Mouse (Mus musculus): ENCODE measurements around the gene Med21.
A peak's percentile ranks its signal among the peaks of the same experiment; 100 is the strongest.

The Med21 gene

DNA sequence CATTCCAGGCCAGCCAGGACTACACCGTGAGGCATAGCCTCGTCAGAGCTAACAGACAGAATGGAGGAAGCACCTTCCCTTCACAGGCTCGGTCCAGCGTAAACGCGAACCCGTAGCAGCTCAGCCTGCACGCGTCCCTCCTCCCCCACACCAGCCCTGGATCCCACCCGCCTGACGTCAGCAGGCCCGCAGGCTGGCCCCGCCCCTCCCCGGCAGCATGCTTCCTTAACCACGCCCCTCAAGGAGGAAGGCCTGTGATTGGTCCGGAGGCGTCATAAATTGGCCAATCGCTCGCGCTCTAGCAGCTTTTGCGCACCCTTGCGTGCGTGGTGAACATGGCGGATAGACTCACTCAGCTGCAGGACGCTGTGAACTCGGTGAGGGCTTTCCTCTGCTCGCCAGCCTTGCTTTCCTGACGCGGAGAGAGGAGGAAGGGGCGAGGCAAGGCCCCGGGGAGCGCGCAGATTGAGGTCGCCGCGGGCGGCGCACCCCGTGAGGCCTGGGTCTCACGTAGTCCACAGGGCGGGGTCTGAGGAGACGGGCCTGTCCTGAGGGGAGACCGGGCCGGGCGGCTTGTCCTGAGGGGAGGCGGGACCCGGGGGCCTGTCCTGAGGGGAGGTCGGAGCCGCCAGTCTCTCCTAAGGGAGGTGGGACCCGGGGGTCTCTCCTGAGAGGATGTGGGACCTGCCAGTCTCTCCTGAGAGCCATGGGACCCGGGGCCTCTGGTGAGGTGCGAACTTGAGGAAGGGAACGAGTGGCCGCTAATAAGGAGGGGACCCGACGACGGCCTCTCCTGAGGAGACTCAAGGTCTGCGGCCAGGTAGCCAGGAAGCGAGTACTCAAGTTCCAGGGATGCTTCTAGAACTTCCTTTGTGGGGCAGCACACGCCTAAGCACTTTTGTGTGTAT is at the start of gene Med21, which contains the start of gene Tm7sf3:
Gene Med21, plus strand, starts transcription at position 272 of the 908 bp plus-strand sequence.
Gene Tm7sf3, minus strand, starts transcription at position 549 of the 908 bp plus-strand sequence.
- peak; percentile 98 to 99 for DNase-seq (ENCODE audit: low spot score in 2 of 2)

DNA sequence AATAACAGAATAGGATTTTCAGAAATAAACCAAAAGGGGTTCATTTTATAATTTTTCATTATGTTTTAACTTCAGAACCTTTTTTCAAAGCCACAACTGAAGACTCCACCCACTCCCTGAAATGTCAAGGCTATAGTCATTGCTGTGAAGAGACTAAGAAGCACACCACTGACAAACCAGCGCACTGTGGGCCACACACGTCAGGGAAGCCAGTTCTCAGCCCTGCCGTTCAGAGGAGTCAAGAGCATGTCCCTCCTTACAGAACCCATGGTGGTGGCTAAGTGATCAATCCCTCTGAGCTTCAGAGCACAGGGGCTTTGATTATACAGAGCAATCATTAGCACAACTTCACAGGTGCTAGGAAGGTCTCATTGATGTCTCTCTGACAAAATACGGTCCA is 39.7 kb upstream of the Med21 start:
- no peak for DNase-seq (ENCODE audit: low spot score in 2 of 2)

DNA sequence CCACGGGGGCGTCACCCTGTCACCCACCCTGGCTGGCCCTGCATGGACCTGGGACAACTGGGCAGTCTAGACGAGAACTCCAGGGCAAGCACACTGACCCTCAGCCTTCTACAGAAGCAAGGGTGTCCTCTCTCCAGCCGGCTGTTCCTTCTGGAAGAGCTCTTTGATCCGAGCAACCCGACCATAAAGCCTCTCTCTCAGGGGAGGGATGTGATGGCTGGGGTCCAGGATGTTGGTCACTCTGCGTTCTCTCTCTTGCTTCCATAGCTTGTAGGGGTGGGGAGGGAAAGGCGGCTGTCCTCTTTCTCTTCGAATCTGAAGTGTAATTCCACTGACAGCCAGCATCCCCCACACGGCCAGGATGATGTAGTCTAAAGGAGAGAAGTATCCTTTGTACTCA is 38.7 kb upstream of the Med21 start:
- no peak for DNase-seq (ENCODE audit: low spot score in 2 of 2)

DNA sequence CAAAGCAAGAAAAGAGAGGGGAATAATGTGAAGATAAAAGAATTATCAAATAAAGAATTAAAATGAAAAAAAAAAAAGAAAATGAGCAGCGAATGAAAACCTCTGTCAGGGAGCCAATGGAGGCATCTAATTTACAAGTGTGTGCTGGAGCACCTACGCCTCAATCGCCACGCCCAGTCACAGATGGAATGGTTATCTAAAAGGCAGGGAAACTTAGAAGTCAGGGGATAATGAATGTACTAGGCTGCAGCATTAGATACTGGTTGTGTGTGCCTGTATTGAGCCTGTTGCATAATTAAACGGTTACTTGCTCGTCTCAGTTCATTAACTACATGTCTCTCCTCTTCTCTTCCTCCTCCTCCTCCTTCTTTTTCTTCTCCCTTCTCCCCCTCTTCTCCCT is 31.0 kb upstream of the Med21 start:
- peak; percentile 27 to 62 for DNase-seq (ENCODE audit: low spot score in 2 of 2)

DNA sequence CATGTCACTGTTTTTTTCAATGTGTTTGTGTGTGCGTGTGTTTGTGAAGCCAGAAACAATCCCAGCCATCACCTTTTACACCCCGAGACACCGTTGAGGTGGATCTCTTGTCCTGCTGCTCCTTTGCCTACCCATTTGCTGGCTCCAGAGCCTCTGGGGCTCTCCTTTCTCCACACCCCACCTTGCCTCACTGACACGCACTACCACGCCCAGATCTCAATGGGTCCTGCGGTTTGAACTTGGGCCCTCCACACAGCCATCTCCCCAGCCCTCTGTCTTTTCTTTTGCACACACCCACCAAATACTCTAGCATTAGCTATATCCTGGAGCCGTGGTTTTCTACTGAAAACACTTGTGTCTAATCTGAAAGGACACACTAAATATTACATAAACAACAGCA is 30.4 kb upstream of the Med21 start:
- DNase-seq (ENCODE audit: low spot score in 2 of 2), result no peak

DNA sequence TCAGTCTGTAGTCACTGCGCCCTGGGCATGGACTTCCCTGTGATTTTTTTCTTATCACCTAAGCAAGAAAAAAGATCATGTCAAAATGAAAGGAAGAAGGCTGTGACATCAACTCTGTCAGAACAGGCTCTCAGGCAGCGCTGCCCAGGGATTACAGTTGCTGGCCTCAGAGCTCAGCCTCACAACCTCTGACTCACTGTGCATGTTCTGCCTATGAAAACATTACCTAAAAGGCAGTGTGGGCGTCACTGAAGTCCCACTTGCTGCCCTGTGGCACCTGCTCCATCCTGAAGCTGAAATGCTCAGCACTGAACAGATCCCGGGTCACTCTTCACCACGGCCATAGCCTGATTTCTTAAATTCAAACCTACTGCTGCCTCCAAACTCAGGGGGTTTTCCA is 29.6 kb upstream of the Med21 start:
- DNase-seq (ENCODE audit: low spot score in 2 of 2), result no peak

DNA sequence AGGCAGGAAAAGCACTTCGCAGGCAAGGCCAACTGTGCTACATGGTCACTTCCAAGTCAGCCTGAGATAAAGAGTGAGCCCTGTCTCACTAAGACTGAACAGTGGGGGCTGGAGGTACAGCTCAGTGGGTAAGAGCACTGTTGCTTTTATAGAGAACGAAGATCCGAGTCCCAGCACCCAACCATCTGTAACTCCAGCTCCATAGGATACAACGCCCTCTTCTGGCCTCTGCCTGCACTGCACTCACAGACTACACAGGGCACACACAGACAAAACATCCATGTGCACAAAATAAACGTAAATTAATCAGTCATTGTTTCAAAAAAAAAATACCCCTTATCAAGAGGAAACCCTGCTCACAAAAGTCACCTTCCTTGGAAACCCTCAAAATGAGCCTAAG is 28.4 kb upstream of the Med21 start:
- DNase-seq (ENCODE audit: low spot score in 2 of 2), result no peak

DNA sequence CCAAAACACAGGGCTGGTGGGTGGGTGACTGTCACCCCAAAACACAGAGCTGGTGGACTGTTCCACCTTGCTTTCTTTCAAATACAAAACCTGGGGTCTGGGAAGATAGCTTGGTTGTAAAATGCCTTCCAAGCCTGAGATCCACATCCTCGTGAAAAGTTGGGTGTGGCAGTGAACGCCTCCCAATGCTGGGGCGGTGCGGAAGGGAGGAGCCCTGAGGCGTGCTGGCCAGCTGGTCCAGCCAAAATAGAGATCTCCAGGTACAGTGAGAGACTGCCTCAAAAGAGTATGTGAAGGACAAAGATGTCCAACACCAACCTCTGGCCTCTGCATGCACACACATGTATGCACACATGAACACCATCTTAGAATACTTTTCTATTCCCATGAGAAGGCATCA is 27.8 kb upstream of the Med21 start:
- DNase-seq (ENCODE audit: low spot score in 2 of 2), result peak in 1 of 2 experiments; percentile 27

DNA sequence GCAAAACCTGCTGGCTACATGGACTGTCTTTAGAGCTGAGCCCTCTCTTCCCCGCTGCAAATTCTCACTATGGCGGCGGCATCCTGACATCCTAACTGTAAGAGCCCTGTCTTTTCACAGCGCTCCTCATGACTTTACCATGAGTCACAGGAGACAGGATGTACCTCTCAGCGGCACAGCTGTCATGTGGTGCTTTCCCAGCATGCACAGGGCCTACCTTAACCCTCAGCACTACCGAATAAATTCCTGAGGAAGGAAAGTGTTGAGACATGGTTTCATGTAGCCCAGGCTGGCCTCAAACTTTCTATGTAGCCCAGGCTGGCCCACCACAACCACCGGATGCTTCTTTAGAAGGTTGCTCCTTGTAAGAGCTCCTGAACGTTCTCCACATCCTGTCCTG is 26.5 kb upstream of the Med21 start:
- no peak for DNase-seq (ENCODE audit: low spot score in 2 of 2)

DNA sequence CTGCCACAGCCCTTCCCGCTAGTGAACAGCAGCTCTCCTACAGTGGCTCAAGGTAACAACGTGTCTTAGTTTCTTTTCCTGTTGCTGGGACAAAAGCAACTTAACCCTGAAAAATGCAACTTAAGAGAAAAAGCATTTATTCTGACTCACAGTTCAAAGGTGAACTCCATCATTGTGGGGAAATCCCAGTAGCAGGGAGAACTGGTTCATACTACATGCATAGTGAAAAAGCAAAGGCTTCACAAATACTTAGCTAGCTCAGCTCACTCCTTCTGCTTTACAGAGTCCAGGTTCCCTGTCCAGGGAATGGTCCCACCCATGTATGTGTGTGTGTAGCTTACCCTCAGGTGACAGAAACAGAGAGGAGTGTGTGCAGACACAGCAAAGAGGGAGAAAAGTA is 25.7 kb upstream of the Med21 start:
- no peak for DNase-seq (ENCODE audit: low spot score in 2 of 2)

DNA sequence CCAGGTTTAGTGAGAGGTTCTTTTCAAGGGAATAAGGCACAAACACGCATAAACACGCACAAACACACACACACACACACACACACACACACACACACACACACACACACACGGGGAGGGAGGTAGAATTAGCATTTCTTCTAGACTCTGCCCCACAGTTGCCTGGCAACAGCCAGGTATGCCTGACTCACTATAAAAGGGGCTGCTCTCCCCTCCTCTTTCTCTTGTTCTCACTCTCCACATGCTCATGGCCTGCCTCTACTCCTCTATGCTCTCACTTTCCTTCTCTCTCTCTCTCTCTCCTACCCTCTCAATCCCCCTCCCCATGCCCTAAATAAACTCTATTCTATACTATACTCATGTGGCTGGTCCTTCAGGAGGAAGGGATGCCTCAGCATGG is 14.2 kb upstream of the Med21 start:
- no peak for DNase-seq (ENCODE audit: low spot score in 2 of 2)

DNA sequence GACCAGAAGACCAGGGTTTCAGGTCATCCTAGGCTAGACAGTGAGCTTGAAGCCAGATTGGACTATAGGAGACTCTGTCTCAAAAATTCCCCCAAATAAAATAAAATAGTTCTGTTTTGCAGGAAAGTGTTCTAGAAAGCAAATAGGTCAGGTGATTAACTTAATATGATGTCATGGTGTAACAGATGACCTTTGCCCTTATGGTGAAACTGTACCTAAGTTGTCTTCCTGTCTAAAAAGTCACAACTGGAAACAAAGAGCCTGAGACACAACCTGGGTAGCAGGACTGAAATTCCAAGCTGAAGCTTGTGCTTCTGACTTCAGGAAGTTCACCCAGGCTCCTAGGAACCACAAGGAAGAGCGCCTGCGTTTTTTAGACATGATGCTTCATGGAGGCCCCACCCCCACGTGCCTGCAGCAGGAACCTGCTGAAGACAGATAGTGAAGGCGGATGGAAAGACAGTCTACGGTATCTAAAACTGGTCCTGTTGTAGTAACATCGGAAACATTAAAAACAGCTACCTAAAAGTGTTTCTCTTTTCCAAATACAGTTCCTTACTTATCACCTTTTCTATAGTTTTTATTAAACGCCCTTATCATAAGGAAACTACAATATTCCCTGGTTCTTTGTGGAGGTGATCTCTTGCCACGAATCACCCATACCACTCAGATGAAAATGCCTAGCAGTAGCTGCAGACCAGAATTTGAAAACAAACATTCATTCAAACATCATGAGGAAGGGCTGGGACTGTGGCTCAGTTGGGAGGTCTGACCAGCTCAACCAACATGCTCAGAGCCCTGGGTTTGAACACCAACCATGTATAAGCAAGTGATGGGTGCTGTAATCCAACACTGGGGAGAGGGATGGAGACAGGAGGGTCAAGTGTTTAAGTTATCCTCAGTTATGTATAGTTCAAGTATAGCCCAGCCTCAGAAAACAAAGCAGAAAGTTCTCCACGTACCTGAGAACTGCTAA is 12.3 kb upstream of the Med21 start:
- peak; percentile 49 to 73 for DNase-seq (ENCODE audit: low spot score in 2 of 2)

DNA sequence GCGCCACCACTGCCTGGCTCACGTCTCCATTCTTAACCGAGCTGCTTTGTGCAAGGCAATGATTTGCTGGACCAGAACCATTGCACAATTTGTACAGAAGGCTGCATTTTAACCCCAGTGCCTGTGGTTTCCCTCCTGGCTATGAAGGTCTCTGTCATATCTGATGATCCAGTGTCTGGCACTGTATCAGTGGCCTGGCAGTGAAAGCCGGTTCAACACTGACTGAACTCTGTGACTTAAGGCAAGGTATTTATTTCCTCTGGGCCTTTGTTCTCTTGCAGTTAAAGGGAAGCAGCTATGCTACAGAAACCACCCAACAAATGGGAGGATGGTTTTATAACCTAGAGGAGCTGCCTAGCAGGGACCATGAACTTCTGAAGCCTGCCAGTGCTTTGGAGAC is 11.4 kb upstream of the Med21 start:
- no peak for DNase-seq (ENCODE audit: low spot score in 2 of 2)

DNA sequence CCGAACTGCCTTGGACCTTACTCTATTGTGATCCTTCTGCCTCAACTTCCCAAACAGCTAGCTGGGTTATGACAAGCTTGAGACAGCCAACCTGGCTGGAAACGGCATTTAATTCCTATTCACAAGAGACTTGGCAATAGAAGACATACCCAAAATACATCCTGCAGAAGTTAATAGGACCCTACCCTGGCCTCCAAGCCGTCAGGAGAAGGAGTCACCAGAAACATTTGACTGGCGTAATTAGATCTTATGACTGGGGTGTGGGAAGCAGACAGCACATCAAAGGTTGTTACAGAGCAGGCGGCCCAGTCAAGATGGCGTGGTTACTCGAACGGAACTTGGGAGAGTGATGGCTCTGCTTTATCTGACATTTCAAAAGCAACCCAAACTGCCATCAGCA is 10.5 kb upstream of the Med21 start:
- no peak for DNase-seq (ENCODE audit: low spot score in 2 of 2)

DNA sequence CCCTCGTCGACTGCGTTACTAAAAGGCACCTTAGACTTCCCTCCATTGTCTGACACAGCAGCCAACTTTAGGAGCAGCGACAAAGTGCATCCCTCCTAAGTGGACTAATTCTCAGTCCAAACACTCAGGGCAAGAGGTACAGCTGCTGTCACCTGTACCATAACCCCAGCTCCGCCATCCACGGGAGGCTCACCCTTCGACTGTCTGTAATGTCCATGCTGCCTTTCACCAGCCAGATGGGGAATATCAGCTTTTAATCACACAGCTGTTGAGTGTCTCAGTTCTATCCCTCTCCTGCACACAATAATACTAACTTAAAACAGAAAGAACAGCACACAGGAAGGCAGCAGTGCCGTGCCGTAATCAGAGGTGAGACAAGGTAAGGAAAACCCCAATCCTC is 9.9 kb upstream of the Med21 start:
- no peak for DNase-seq (ENCODE audit: low spot score in 2 of 2)

DNA sequence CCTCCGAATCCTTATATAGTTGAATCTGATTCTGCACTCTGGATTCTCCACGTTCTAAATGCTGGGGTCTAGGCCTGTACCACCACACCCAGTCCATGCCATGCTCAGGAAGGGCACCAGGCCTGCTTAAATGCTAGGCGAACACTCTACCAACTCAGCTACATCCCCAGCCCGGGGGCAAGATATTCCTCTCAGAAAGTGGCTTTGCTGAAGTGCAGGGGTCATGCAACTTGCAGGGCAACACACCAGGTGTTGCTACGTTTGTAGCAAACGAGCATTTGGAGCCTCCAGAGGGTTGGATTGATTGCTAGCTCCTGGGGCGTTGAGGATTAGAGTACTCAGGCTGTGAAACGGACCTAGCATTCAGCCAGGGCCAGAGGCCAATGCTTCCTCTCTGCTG is 9.2 kb upstream of the Med21 start:
- no peak for DNase-seq (ENCODE audit: low spot score in 2 of 2)

DNA sequence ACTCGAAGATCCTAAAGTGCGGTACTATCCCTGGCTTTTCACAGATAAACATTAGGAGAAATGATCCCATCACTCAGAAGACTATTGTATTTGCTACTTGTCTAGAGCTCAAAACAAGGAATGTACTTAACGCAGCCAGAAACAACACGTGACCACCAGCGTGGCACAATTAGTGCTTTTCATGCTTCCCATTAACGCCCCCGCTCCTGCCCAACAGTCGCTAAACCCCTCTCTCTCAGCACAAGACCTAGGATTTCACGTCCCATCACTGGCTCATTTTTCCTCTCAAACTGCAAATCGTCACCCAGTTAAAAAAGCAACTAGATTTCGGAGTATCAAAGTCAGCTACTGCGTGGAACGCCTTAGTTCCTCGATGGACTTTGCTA is 8.7 kb upstream of the Med21 start:
- peak in 1 of 2 experiments; percentile 23 for DNase-seq (ENCODE audit: low spot score in 2 of 2)

DNA sequence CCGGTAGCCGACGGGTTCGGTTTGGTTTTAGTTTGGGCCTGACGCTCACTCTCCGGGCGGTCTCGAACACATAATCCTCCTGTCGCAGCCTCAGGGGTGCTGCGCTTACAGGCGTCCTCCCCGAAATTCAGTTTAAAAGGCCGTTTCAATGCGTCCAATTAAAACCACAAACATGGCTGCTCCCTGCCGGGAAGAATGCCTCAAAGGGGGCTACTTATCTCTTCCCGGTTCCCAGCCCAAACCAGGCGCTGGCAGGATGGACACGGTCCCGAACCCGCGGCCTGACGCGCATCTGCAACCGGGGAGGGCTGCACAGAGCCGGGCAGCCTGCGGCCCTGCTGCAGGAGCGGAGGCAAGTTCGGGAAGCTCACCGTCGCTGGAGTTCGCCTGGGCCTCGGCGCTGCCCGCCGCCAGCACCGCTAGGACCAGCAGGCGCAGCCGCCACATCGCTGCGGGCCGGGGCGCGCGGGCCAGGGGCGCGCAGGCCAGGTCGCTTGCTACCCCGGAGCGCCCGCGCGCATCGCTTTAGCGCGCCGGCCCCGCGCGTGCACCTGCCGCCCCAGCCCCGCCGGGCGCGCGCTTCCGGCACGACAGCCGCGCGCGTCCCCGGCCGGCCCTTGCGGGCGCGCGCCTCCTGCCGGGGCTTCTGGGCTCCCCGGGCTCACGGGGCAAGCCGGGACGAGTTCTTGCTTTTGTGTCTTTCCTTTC is 8.2 kb upstream of the Med21 start:
- peak; percentile 70 to 76 for DNase-seq (ENCODE audit: low spot score in 2 of 2)

DNA sequence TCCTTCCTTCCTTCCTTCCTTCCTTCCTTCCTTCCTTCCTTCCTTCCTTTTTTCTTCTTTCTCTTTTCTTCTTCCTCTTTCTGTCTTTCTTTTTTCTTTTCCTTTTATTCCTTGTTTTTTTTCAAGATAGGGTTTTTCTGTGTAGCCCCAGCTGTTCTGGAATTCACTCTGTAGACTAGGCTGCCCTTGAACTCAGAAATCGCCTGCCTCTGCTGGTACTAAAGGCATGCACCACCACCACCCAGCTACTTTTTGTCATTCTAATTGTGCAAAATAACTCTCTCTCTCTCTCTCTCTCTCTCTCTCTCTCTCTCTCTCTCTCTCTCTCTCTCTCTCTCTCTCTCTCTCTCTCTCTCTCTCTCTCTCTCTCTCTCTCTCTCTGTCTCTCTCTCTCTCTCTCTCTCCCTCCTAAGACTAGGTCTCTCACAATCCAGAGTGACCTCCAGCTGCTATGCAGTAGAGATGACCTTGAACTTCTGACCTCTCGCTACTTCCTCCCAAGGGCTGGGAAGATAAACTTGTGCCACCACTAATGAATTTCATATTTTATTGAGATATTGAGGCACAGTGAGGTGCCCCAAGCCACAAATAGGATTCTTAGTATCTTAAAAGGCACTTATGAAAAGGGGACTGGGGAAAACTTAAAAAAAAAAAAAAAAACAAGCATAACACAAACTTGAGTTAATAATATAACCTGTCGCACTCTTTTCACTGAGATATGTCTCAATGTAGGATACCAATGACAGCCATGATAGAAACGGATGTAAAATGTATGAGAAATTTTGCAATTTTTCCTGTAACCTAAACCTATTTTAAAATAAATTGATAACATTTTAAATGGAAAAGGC is 7.4 kb upstream of the Med21 start:
- no peak for DNase-seq (ENCODE audit: low spot score in 2 of 2)

DNA sequence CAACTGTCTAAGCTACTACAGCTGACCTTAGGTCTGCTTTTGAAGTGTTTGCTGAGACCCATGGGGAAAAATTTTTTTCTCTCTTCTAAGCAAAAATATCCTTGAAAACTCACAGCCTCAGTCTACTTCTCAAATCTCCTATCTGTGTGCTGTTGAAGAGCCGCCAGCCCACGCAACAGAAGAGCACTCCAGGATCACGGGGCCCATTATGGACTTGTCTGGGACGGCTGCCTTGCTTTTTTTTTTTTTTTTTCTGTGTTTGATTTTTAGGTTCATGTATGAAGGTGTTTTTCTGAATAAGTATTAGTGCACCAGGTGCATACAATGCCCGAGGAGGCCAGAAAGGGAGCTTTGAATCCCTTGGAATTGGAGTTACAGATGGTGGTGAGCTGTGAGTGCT is 5.9 kb upstream of the Med21 start:
- DNase-seq (ENCODE audit: low spot score in 2 of 2), result no peak

All from spleen, postnatal 36 days (tissue).